Mouse (Mus musculus) embryo, embryonic 10.5 days (tissue): ENCODE data around the gene Aatf.
"Not testable (repeated sequence)": the region's sequence is repeated elsewhere in the genome, so short reads cannot be mapped to it uniquely, and the experiment has no call there.

Experiments used
- DNase-seq: peaks from one replicate; pipeline ENCODE4 v3.0.0-alpha.2; 2015; ENCODE audit warnings: low spot score

Aatf gene

DNA sequence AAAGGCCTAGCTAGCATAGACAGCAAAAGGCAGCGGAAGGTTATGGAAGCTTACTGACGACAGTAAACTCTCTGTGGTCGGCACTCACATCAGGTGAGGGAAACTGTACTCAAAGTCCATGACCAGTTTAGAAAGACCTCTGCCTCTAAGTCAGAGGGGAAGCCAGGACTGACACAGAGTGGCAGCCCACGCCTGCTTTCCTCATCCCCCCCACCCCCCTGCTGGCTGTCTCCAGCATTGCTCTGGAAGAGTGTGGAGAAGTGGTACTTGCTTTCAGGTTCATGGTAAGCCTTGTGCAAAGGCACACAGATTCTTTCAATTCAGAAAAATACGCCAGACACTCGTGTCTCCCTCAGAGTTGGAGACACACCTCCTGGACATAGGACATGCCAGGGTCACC lies 78.4 kb downstream of the Aatf start:
- DNase-seq = no peak

DNA sequence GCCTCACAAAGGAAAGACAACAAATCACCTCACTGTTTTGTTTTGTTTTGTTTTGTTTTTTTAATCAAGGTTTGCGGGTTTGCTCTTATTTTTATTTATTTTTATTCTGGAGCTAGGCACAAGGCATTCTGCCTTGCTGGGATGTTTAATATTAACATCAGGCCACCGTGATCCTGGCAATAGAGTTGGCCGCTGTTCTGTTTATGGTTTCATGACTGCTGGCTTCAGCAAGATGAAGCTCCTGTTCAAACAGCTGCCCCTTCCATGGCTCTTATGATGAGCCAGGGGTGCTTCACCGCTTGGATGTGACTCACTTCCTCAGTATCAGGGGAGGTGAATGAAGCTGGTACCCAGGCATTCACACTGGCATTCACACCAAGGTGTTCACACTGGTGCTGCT lies 83.0 kb downstream of the Aatf start:
- no peak for DNase-seq

- DNase-seq = peak; percentile 90
Measured at GRCm38 (mm10) chr11:84429581-84429980, 83.7 kb downstream of the Aatf start.

GRCm38 (mm10) chr11:84426633-84426998 lies 86.7 kb downstream of the Aatf start:
- DNase-seq = no peak

- peak; percentile 27 for DNase-seq
Measured at GRCm38 (mm10) chr11:84425736-84426632, 87.3 kb downstream of the Aatf start.

- no peak for DNase-seq
Measured at GRCm38 (mm10) chr11:84420779-84421178, 92.5 kb downstream of the Aatf start.

DNA sequence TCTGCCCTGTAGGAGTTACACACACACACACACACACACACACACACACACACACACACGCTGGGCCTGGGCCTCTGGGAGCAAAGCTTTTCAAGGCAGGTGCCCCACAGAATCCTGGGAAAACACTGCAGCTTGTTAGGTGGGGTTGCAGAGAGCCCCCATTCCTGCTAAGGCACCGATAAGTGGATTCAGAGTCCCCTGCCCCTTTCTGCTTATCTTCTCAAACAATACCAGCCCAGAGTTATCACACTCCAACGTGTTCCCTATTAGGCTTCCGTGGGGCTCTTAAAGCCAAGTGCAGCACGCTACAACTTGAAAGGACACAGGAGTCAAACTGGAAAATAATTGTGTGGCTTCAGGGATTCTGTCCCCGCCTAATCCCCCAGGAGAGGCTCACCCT lies 100.2 kb downstream of the Aatf start:
- no peak for DNase-seq

- DNase-seq = peak; percentile 51
Measured at GRCm38 (mm10) chr11:84412201-84412934, 101.0 kb downstream of the Aatf start.

DNA sequence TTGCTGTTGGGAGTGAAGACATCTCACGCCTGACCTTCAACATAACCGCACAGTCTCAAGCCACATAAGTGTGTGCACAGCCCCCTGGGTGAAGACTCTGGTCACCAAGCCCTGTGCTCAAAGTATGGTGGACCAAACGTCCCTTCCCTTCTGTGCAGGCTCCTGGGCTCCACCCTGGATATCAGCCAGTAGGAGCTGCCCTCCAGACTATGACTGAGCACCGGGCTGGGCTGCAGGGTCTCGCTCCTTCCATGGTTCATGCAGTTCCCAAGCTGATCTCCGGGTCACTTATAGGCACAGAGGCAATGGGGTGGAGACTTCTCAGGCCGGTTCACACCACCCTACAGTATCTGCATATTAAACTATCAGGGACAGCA lies 101.7 kb downstream of the Aatf start:
- no peak for DNase-seq

DNA sequence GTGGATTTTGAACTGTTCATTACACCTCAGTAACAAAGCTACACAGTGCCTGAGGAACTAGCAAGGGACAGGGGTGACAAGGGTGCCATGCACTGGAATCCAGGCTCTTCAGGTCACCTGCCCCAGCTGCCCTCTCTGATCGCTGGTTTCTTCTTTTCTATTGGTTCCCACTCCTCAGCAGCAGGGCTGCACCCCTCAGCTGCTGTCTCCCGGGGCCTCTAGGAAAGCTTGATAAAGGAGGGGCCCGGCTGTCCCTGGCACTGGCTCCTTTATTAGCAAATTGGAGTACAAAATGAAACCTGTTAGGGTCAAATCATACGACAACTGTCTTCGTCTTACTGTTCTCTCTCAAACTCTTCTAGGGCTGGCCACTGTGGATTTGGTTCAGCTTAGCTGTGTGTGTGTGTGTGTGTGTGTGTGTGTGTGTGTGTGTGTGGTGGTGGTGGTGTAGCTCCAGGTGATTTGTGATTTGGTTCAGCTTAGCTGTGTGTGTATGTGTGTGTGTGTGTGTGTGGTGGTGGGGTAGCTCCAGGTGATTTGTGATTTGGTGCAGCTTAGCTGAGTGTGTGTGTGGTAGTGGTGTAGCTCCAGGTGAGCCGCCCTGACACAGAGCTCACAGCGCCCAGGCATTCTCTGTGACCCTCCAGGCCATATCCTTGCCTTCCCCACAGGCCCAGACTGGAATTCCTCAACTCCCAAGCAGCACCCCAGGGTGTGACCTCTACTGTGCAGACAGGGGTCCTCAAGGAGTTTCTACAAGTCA lies 102.3 kb downstream of the Aatf start:
- DNase-seq = no peak

DNA sequence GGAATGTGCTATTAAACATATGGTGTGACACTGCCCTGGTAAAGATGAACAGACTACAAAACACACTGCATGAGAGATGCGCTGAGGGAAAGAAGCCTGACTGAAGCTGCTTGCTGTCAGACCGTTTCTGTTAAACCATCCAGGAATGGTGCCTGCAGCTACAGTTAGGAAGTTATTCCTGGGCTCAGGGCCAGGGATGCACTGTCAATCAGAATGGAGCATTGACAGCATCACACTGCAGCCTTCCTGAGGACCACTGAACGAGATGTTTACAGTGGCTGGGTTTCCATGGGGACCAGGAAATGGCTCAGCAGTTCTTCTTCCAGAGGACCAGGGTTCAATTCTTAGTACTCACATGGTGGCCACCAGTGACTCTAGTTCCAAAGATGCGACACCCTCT lies 102.9 kb downstream of the Aatf start:
- DNase-seq = no peak

GRCm38 (mm10) chr11:84406733-84407132 lies 106.6 kb downstream of the Aatf start:
- DNase-seq = no peak

DNA sequence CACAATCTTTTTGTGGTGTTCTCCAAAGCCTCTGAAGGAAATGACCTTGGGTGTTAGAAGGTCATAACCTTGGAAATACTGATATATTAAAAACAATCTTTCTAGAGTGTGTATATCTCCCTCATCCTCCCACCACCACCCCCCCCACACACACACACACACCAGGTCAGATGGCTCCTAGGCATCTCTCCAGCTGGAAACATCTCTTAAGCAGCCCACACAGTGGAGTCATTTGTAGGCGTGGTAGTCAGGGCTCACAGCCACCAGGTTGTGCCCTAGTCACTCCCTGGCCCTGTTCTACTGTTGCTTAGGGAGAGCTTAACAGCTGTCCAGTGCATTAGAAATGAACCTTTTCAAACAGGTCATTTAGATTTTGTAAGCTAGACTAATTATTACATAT lies 118.3 kb downstream of the Aatf start:
- no peak for DNase-seq

- DNase-seq = no peak
Measured at GRCm38 (mm10) chr11:84393571-84393970, 119.8 kb downstream of the Aatf start.

GRCm38 (mm10) chr11:84392066-84392465 lies 121.3 kb downstream of the Aatf start:
- not testable (repeated sequence) for DNase-seq

DNA sequence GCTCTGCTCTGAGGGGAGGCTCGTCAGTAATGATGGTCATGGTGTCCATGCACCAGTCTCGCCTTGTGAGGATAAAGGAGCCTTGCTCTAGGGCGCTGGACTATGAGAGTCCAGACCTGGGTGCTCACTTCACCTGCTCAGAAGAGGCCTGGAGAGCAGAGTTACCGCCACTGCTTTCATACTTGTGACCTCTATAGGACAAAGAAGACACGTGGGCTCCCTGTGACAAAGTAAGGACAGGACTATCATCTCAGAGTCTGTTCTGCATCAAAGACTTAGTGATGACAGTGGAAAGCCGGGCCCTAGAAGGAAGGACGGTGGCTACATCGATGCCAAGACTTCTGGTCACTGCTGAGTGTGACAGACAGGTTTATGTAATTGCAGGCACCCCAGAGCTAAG lies 122.2 kb downstream of the Aatf start:
- DNase-seq = no peak

- no peak for DNase-seq
Measured at GRCm38 (mm10) chr11:84389332-84389731, 124.0 kb downstream of the Aatf start.

GRCm38 (mm10) chr11:84383891-84384290 lies 129.4 kb downstream of the Aatf start:
- no peak for DNase-seq

DNA sequence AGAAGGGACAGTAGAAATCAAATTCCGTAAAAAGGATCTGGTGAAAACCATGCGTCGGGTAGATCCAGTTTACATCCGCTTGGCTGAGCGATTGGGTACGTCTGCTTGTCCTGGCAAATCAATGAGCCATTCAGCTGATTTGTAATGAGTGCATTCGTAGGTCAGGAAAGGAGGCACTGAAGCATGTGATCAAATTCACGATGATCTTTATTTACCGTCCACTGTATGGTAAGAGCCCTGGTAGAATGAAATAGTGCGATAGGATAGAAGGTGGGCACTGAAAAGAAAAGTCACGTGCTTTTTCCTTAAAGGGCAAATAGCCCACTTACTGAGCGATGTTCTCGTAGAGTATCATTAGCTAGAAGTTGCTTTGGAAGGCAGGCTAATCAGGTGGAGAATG lies 130.9 kb downstream of the Aatf start:
- DNase-seq = peak; percentile 56

GRCm38 (mm10) chr11:84376510-84377365 lies 136.6 kb downstream of the Aatf start:
- DNase-seq = peak; percentile 14

DNA sequence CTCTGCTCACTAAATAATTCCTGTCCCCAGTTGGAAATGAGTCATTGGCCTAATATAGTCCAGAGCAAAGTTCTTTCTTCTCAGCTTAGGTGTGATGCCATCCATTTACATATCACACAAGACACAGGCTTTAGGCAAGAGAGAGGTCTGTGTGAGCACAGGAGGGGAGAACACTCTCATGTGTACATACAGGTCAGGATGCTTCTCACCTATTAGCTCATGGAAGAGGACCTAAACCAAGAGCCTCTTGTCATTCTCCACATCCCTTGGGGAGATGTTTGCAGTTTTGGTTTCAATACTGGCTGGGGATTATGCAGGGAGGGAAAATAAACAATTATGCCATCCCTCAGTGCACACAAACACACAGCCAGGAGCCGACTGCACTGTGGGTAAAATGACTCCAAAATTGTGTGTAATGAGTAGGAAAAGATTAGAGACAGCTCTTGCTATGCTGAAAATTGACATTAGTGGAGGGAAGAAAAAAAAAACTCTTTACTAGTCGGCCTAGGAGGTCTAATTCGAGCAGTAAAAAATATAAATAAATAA lies 137.3 kb downstream of the Aatf start:
- peak; percentile 9 for DNase-seq
